Mouse (Mus musculus): Measurements from ENCODE around the gene Rftn1. TPM values are rescaled to one million over a fixed set of nuclear protein-coding genes. Genes with fewer than 3 reads are reported as not detected.

Gene Rftn1
- total and polyA plus RNA-seq, 3 experiments, result 52.5 to 80.6 (median 60.5) TPM

DNA sequence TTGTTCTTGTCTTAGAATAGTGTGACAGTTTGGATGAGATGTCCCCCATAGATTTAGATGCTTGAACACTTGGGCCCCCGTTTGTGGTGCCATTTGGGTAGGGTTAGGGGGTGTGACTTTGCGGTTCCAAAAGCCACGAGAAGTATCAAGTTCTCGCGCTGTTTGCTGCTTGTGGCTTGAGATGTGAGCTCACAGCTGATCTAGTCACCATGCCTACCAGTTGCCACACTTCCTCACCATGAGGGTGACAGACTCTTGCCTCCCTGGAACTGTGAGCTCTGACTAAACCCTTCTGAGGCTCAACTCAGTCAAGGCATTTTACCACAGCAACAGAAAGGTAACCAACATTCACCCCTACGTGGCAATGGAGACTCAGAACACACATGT is 118.9 kb downstream of the Rftn1 start:
- Histone ChIP-seq H3K9ac (ENCODE audit: insufficient read depth, low read depth) (0 out of 2 replicates have a peak overlapping the region, but pooled peaks have one; percentile 20), H3K4me2 (ENCODE audit: insufficient read depth, low read depth, poor library complexity, severe bottlenecking) (no peak overlapping the region), H3K4me3 (replicated peaks in 1 of 3; ENCODE audit: low read depth in 2 of 3, low read length in 2 of 3, poor library complexity in 1 of 3) (no peak overlapping the region), H3K79me2 (replicated peaks; ENCODE audit: control insufficient read depth, extremely low read depth, insufficient read depth, poor library complexity, severe bottlenecking) (peaks cover 21% of the 10 kb centered on the region), H3K36me3 (replicated peaks in 1 of 2; ENCODE audit: control insufficient read depth in 1 of 2, insufficient read depth in 1 of 2, low read length in 1 of 2) (peaks cover 30% of the 10 kb centered on the region in 2 experiments), H3K27me3 (replicated peaks) (no peaks in the 10 kb centered on the region), H3K9me3 (replicated peaks; ENCODE audit: low read length) (no peaks in the 10 kb centered on the region), H3K27ac (ENCODE audit: insufficient read depth, low read depth) (peak overlapping the region; percentile 54), H3K4me1 (ENCODE audit: control insufficient read depth in 1 of 2, insufficient read depth in 2 of 2) (peaks cover 33 to 70% of the 10 kb centered on the region in 2 experiments)
- dilution Hi-C loops (cut with MboI; ENCODE audit: extremely low pct_ligation_motif_present, extremely low pct_unique_long_range_greater_than_20kb, low sequenced_read_pairs), result no loop called here
- in situ Hi-C loops (cut with MboI; ENCODE audit: low pct_ligation_motif_present, low pct_unique_long_range_greater_than_20kb, low sequenced_read_pairs), result no loop called here
- peak; percentile 84 for DNase-seq (ENCODE audit: extremely low read depth)
- TF ChIP-seq KAT2A (IDR thresholded peaks at IDR 0.05; ENCODE audit: insufficient replicate concordance, low read length) (no peak), CHD2 (IDR thresholded peaks at IDR 0.05; ENCODE audit: low read length) (peak; percentile 83), JUND (conservative IDR thresholded peaks at IDR 0.05; ENCODE audit: low read depth, low read length) (no peak), E2F4 (IDR thresholded peaks at IDR 0.05; ENCODE audit: insufficient replicate concordance, low read depth, low read length) (no peak), MYC (IDR thresholded peaks at IDR 0.05; ENCODE audit: low read depth, low read length) (no peak), USF1 (IDR thresholded peaks at IDR 0.05; ENCODE audit: low read depth, low read length) (no peak), CHD1 (IDR thresholded peaks at IDR 0.05; ENCODE audit: low read depth, low read length) (no peak), TCF12 (IDR thresholded peaks at IDR 0.05; ENCODE audit: low read depth, low read length) (no peak; the same call in 1 of the 2 replicates), RAD21 (IDR thresholded peaks at IDR 0.05; ENCODE audit: low read depth, low read length) (no peak), IRF4 (IDR thresholded peaks at IDR 0.05; ENCODE audit: low read depth, low read length) (no peak), EP300 (IDR thresholded peaks at IDR 0.05; ENCODE audit: low read length) (no peak), GABPA (IDR thresholded peaks at IDR 0.05; ENCODE audit: insufficient replicate concordance, low read depth, low read length) (no peak), ZKSCAN1 (IDR thresholded peaks at IDR 0.05; ENCODE audit: borderline replicate concordance, low read depth, low read length) (no peak), MXI1 (IDR thresholded peaks at IDR 0.05; ENCODE audit: low read depth, low read length) (peak; percentile 62), TBP (conservative IDR thresholded peaks at IDR 0.05; ENCODE audit: low read depth, low read length) (no peak), MEF2A (IDR thresholded peaks at IDR 0.05; ENCODE audit: borderline replicate concordance, low read depth, low read length) (no peak; the same call in 1 of the 2 replicates), MAZ (IDR thresholded peaks at IDR 0.05; ENCODE audit: low read depth, low read length) (no peak; the same call in 1 of the 2 replicates), NELFE (IDR thresholded peaks at IDR 0.05; ENCODE audit: low read depth, low read length) (no peak), ELF1 (IDR thresholded peaks at IDR 0.05; ENCODE audit: low read depth, low read length) (0 out of 2 replicates have a peak, but pooled peaks have one; percentile 27), SMC3 (IDR thresholded peaks at IDR 0.05; ENCODE audit: low read depth, low read length) (no peak; the same call in 1 of the 2 replicates), MAFK (IDR thresholded peaks at IDR 0.05; ENCODE audit: insufficient replicate concordance, low read length) (no peak), BHLHE40 (IDR thresholded peaks at IDR 0.05; ENCODE audit: low read depth, low read length) (peak; percentile 21; the same call in 1 of the 2 replicates), CTCF (conservative IDR thresholded peaks at IDR 0.05 in 1 of 2, IDR thresholded peaks at IDR 0.05 in 1 of 2; ENCODE audit: low read depth in 2 of 2, low read length in 2 of 2) (no peak), MAX (IDR thresholded peaks at IDR 0.05; ENCODE audit: low read length) (no peak), POLR2AphosphoS2 (IDR thresholded peaks at IDR 0.05; ENCODE audit: low read depth, low read length) (no peak), SIN3A (IDR thresholded peaks at IDR 0.05; ENCODE audit: low read length) (peak; percentile 73), ZNF384 (IDR thresholded peaks at IDR 0.05; ENCODE audit: low read depth, low read length) (no peak), ETS1 (conservative IDR thresholded peaks at IDR 0.05; ENCODE audit: low read depth, low read length) (peak; percentile 48), USF2 (conservative IDR thresholded peaks at IDR 0.05; ENCODE audit: low read depth, low read length) (no peak), PAX5 (IDR thresholded peaks at IDR 0.05; ENCODE audit: low read length) (no peak), POLR2A (IDR thresholded peaks at IDR 0.05; ENCODE audit: low read depth, low read length) (peak; percentile 54), JUN (IDR thresholded peaks at IDR 0.05; ENCODE audit: insufficient read depth, low read depth, low read length) (no peak), UBTF (IDR thresholded peaks at IDR 0.05; ENCODE audit: low read depth, low read length) (no peak), ZC3H11A (IDR thresholded peaks at IDR 0.05; ENCODE audit: low read depth, low read length) (no peak)
